Mouse (Mus musculus) layer of hippocampus, postnatal 36 days (tissue): Measurements from ENCODE around the gene Zer1. TPM values are rescaled to one million over a fixed set of nuclear protein-coding genes. Genes with fewer than 3 reads are reported as not detected.
A peak's percentile ranks its signal among the peaks of the same experiment; 100 is the strongest.
"Not testable (repeated sequence)": the region's sequence is repeated elsewhere in the genome, so short reads cannot be mapped to it uniquely, and the experiment has no call there.

Experiments used
- DNase-seq, 2 experiments: peaks; one replicate each; pipeline ENCODE4 v3.0.0; 2022
- total RNA-seq, 2 experiments: library from RNA; stranded (reverse); gene quantifications; 2 replicates each; pipeline ENCODE4 v1.2.3; 2021

The Zer1 gene
- total RNA-seq, 2 experiments from 2014 or later, result 189 to 198 TPM

- peak; percentile 76 to 77 for DNase-seq
These were observed 46.7 kb downstream of the Zer1 start, which contains the start of gene Pkn3 for GRCm38 (mm10) chr2:30077502-30078348. TSS of gene Pkn3 (plus strand) at chr2:30077684.

- no peak for DNase-seq
These were observed 47.4 kb downstream of the Zer1 start for GRCm38 (mm10) chr2:30076959-30077358.

GRCm38 (mm10) chr2:30076439-30076838 lies 47.9 kb downstream of the Zer1 start:
- DNase-seq, result no peak

- DNase-seq, result no peak
These were observed 48.8 kb downstream of the Zer1 start for GRCm38 (mm10) chr2:30075625-30076024.

- no peak for DNase-seq
These were observed 51.1 kb downstream of the Zer1 start for GRCm38 (mm10) chr2:30073285-30073684.

- DNase-seq, result no peak
These were observed 51.5 kb downstream of the Zer1 start for GRCm38 (mm10) chr2:30072875-30073274.

GRCm38 (mm10) chr2:30067962-30068361 lies 56.4 kb downstream of the Zer1 start:
- no peak for DNase-seq

- DNase-seq, result peak; percentile 41 to 53
These were observed 57.1 kb downstream of the Zer1 start for GRCm38 (mm10) chr2:30067031-30067888.

GRCm38 (mm10) chr2:30066046-30066901 lies 58.1 kb downstream of the Zer1 start:
- DNase-seq, result peak; percentile 93 to 94

GRCm38 (mm10) chr2:30064298-30064697 lies 60.1 kb downstream of the Zer1 start:
- no peak for DNase-seq

GRCm38 (mm10) chr2:30063791-30064190 lies 60.6 kb downstream of the Zer1 start:
- no peak for DNase-seq

- DNase-seq, result no peak
These were observed 61.1 kb downstream of the Zer1 start for GRCm38 (mm10) chr2:30063235-30063634.

- peak; percentile 37 to 43 for DNase-seq
These were observed 61.9 kb downstream of the Zer1 start for GRCm38 (mm10) chr2:30062249-30063093.

- DNase-seq, result peak; percentile 36 to 38
These were observed 62.9 kb downstream of the Zer1 start for GRCm38 (mm10) chr2:30061215-30062166.

GRCm38 (mm10) chr2:30058418-30058817 lies 66.0 kb downstream of the Zer1 start:
- DNase-seq, result no peak

GRCm38 (mm10) chr2:30057223-30057904 lies 67.0 kb downstream of the Zer1 start, which contains the start of gene Set:
TSS of gene Set (plus strand) at chr2:30057378.
- DNase-seq, result no peak

GRCm38 (mm10) chr2:30056736-30057135 lies 67.6 kb downstream of the Zer1 start:
- DNase-seq, result no peak

GRCm38 (mm10) chr2:30055310-30055709 lies 69.1 kb downstream of the Zer1 start:
- not testable (repeated sequence) for DNase-seq
